Mouse (Mus musculus): ENCODE measurements around the gene Chil5. TPM values are rescaled to one million over a fixed set of nuclear protein-coding genes. Genes with fewer than 3 reads are reported as not detected.
"Not testable (repeated sequence)": the region's sequence is repeated elsewhere in the genome, so short reads cannot be mapped to it uniquely, and the experiment has no call there.

Chil5 gene
- total RNA-seq (2021) = not detected
- long read RNA-seq, experiment 1 = 0 reads
- long read RNA-seq, experiment 2, partial matches to known transcripts = 0 of 1 reads
- long read RNA-seq, experiment 2, other reads (novel, unspliced or antisense) = 1 of 1 reads

DNA sequence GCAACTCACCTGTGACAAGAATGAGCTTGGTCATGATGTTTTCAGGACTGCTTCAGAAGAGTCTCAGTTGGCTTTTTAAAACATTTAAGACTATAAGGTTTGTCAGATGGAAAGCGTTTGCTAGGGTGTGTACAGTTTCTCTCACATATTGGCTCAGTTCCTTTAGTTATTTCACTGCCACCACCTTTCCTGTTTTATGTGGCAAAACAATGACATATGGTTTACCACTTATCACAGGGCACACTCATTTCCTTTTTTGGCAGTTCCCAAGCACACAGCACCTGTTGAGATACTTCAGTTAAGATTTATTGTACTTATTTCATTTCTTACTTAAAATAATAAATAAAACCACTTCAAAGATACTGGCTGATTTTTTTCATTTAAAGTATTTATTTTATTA, at the start of gene Chil5:
TSS of gene Chil5 (minus strand) at position 34 of the 400 bp plus-strand sequence.
- no peak for DNase-seq (ENCODE audit: low spot score in 2 of 2)
- no peak for TF ChIP-seq CTCF (conservative IDR thresholded peaks at IDR 0.05)

GRCm38 (mm10) chr3:106074824-106075223, 42.2 kb upstream of the Chil5 start:
- DNase-seq (ENCODE audit: low spot score in 2 of 2) = no peak

More for the DNA sequence above, at the start of gene Chil5:
- Histone ChIP-seq H3K27ac (no peak within 1 kb of the TSS), H3K4me3 (no peak within 1 kb of the TSS)

GRCm38 (mm10) chr3:106070994-106071393, 38.4 kb upstream of the Chil5 start:
- DNase-seq (ENCODE audit: low spot score in 2 of 2) = no peak
- TF ChIP-seq CTCF (conservative IDR thresholded peaks at IDR 0.05) = no peak
- H3K4me3 ChIP-seq = no peak overlapping the region
- no peak overlapping the region for H3K27ac ChIP-seq

More at GRCm38 (mm10) chr3:106074824-106075223, 42.2 kb upstream of the Chil5 start:
- no peak for TF ChIP-seq CTCF (conservative IDR thresholded peaks at IDR 0.05)
- Histone ChIP-seq H3K4me3 (no peak overlapping the region), H3K27ac (no peak overlapping the region)

DNA sequence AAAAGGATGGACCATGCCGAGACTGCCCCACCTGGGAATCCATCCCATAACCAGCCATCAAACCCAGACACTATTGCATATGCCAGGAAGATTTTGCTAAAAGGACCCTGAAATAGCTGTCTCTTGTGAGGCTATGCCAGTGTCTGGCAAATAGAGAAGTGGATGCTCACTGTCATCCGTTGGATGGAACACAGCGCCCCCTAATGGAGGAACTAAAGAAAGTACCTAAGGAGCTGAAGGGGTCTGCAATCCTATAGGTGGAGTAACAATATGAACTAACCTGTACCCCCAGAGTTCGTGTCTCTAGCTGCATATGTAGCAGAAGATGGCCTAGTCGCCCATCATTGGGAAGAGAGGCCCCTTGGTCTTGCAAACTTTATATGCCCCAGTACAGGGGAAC, 35.1 kb upstream of the Chil5 start:
- H3K4me3 ChIP-seq; H3K27ac ChIP-seq; DNase-seq (ENCODE audit: low spot score in 2 of 2): not testable (repeated sequence)
- peak; percentile 27 for TF ChIP-seq CTCF (conservative IDR thresholded peaks at IDR 0.05)

GRCm38 (mm10) chr3:106057966-106058365, 25.4 kb upstream of the Chil5 start:
- TF ChIP-seq CTCF (conservative IDR thresholded peaks at IDR 0.05) = no peak
- H3K27ac ChIP-seq = no peak overlapping the region
- H3K4me3 ChIP-seq = no peak overlapping the region
- no peak for DNase-seq (ENCODE audit: low spot score in 2 of 2)

DNA sequence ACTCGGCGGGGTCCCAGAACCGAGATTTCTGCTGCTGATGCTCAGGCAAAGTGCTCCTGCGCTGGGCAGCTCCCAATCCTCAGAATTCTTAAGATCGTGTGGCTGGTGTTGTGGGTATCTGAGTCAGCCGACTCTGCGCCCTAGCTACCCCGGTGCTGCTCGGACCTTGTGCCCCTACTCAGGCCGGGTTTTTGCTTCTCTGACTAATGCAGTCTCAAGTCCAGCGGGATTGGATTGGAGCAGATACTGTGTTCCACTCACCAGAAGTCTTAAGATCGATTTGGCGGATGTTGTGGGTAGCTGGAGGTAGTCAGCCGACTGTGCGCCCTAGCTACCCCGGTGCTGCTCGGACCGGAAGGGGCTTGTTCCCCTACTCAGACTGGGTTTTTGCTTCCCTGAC, 19.3 kb upstream of the Chil5 start:
- DNase-seq (ENCODE audit: low spot score in 2 of 2) = no peak
- Histone ChIP-seq H3K27ac (no peak overlapping the region), H3K4me3 (no peak overlapping the region)
- no peak for TF ChIP-seq CTCF (conservative IDR thresholded peaks at IDR 0.05)

GRCm38 (mm10) chr3:106040306-106040705, 7.7 kb upstream of the Chil5 start:
- no peak for TF ChIP-seq CTCF (conservative IDR thresholded peaks at IDR 0.05)
- no peak overlapping the region for H3K27ac ChIP-seq
- DNase-seq (ENCODE audit: low spot score in 2 of 2) = no peak

GRCm38 (mm10) chr3:106024135-106024534, 8.5 kb downstream of the Chil5 start:
- no peak overlapping the region for H3K27ac ChIP-seq
- no peak for DNase-seq (ENCODE audit: low spot score in 2 of 2)
- H3K4me3 ChIP-seq = no peak overlapping the region
- TF ChIP-seq CTCF (conservative IDR thresholded peaks at IDR 0.05) = no peak

More at GRCm38 (mm10) chr3:106040306-106040705, 7.7 kb upstream of the Chil5 start:
- no peak overlapping the region for H3K4me3 ChIP-seq

- peak; percentile 88 for TF ChIP-seq CTCF (conservative IDR thresholded peaks at IDR 0.05)
These were observed 10.8 kb downstream of the Chil5 start for GRCm38 (mm10) chr3:106021840-106022239.

GRCm38 (mm10) chr3:106014546-106014945, 18.1 kb downstream of the Chil5 start, which contains the start of gene Pifo:
Pifo (minus strand) TSS chr3:106014646.
- DNase-seq (ENCODE audit: low spot score in 2 of 2) = no peak
- no peak for TF ChIP-seq CTCF (conservative IDR thresholded peaks at IDR 0.05)
- Histone ChIP-seq H3K4me3 (no peak within 1 kb of the TSS), H3K27ac (no peak within 1 kb of the TSS)

More at GRCm38 (mm10) chr3:106021840-106022239, 10.8 kb downstream of the Chil5 start:
- Histone ChIP-seq H3K27ac (no peak overlapping the region), H3K4me3 (no peak overlapping the region)
- DNase-seq (ENCODE audit: low spot score in 2 of 2) = peak in 1 of 2 experiments; percentile 20

DNA sequence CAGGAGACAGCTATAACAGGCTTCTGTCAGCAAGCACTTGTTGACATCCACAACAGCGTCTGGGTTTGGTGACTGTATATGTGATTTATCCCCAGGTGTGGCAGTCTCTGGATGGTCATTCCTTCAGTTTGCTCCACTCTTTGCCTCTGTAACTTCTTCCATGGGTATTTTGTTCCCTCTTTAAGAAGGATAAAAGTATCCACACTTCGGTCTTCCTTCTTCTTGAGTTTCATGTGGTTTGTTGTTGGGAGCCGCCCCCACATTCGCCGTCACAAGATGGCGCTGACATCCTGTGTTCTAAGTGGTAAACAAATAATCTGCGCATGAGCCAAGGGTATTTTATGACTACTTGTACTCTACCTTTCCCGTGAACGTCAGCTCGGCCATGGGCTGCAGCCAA, 29.3 kb downstream of the Chil5 start:
- not testable (repeated sequence) for DNase-seq (ENCODE audit: low spot score in 2 of 2); H3K27ac ChIP-seq

DNA sequence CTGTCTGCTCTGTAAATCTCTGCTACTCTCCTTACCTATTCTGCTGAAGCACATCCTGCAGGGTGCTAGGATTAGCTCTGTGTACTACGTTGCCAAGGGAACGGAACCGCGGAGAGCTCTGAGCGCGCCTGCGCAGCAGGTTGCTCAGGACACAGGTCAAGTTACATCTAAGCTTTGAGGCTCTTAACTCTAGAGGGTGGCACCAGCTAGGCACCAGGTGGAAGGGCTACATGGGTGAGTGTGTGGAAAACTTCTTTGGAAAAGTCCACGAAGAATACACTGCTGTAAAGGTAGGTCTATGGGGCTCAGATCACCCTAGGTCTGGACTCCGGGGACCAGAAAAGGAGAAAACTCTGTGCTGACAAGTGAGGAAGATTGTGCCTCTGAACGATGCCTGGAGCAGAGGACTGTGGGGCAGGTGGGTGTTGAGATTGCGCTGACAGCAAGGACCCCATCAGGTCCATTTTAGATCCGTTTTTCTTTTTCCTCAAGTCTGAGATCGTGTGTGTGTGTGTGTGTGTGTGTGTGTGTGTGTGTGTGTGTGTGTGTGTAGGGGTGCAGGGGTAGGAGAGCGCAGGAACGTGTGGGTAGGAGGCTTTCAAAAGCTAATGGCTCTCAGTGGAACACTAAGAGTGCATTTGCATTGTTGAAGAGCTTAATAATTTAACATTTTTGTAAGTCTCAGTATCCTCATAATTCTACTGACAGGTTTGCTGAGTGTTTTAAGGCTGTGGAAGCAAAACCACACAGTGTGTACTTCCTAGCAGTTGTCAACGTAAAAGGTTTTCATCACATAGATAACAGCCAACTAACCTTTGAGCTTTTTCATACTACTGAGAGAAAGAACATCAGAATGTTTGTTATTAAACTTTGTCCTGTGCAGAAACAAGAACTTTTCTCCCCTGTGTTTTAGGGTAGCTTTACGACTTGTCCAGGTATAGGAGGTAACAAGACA, 30.9 kb downstream of the Chil5 start:
- peak; percentile 20 to 38 for DNase-seq (ENCODE audit: low spot score in 2 of 2)
- no peak for TF ChIP-seq CTCF (conservative IDR thresholded peaks at IDR 0.05)
- Histone ChIP-seq H3K27ac (no peak overlapping the region), H3K4me3 (peak overlapping the region; percentile 38)

More for the DNA sequence above, 29.3 kb downstream of the Chil5 start:
- H3K4me3 ChIP-seq = not testable (repeated sequence)

DNA sequence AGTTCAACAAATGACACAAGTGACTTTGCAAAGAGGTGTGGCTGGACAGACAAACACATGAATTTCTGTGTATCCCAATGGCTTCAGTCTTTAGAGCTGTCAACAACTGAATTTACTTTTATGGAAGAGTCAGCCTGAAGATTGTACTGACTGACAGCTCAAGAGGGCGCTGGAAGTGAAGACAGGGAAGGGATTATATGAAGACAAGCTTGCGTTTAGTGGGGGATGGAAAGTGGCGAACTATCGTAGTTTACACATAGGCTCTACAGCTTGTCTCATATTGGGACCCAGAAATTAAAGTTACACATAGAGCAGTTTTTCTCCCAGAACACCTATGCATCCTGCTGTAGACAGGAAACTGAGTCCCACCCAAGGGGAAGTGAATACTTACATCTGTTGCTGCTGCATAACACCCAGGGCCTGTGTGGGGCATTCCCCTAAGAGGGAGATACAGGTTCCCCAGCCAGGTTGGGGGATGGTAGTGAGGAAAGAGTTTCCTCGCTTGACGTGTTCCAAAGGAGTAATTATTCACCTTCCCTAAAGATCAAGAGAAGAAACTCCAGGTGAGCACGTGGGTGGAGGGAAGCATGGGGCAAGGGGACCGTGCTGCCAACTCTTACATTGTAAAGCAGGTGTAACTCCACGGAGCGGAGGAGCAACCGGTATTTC, 31.8 kb downstream of the Chil5 start:
- Histone ChIP-seq H3K27ac (no peak overlapping the region), H3K4me3 (peak overlapping the region; percentile 38)
- DNase-seq (ENCODE audit: low spot score in 2 of 2) = no peak
- no peak for TF ChIP-seq CTCF (conservative IDR thresholded peaks at IDR 0.05)

All from layer of hippocampus, adult 2 months (tissue).